Mouse (Mus musculus) heart, embryonic 11.5 days (tissue): ENCODE results near the gene Zfp568. TPM values are rescaled to one million over a fixed set of nuclear protein-coding genes. Genes with fewer than 3 reads are reported as not detected.

ENCODE experiments used
- ATAC-seq: fragments of 200-750 bp; cut with Nextera tagmentation; replicated peaks from 2 replicates; pipeline ENCODE4 v1.8.0; 2017; ENCODE audit warnings: moderate library complexity; ENCODE audit not compliant: insufficient number of reproducible peaks, low FRiP score, low TSS enrichment
- H3K27ac ChIP-seq: fragments of 300-500 bp; sonication (generic); 2 replicates; pipeline ENCODE4 v1.5.1; 2014; ENCODE audit warnings: mild to moderate bottlenecking, low read depth, low read length
- H3K27me3 ChIP-seq: fragments of 300-500 bp; sonication (generic); 2 replicates; pipeline ENCODE4 v1.6.1; 2014; ENCODE audit warnings: mild to moderate bottlenecking, low read length, mixed read lengths; ENCODE audit not compliant: control insufficient read depth, insufficient read depth
- H3K36me3 ChIP-seq: fragments of 300-500 bp; sonication (generic); 2 replicates; pipeline ENCODE4 v1.6.1; 2014; ENCODE audit warnings: mild to moderate bottlenecking, low read length, moderate library complexity, mixed read lengths; ENCODE audit not compliant: control insufficient read depth, insufficient read depth
- H3K4me1 ChIP-seq: fragments of 300-500 bp; sonication (generic); 2 replicates; pipeline ENCODE4 v1.6.1; 2014; ENCODE audit warnings: low read length; ENCODE audit not compliant: control insufficient read depth, insufficient read depth
- H3K4me2 ChIP-seq: fragments of 300-500 bp; sonication (generic); 2 replicates; pipeline ENCODE4 v1.6.1; 2014; ENCODE audit warnings: mild to moderate bottlenecking, moderate library complexity
- H3K4me3 ChIP-seq: fragments of 300-500 bp; sonication (generic); 2 replicates; pipeline ENCODE4 v1.5.1; 2014; ENCODE audit warnings: low read depth, low read length
- H3K9ac ChIP-seq: fragments of 300-500 bp; sonication (generic); 2 replicates; pipeline ENCODE4 v1.6.1; 2014; ENCODE audit warnings: mild to moderate bottlenecking, low read depth, low read length, moderate library complexity
- H3K9me3 ChIP-seq: fragments of 300-500 bp; sonication (generic); replicated peaks from 2 replicates; pipeline ENCODE4 v1.6.1; 2016; ENCODE audit warnings: low read length; ENCODE audit not compliant: control insufficient read depth
- WGBS: fragments of 180-500 bp; shearing (Covaris S2); extraction: QIAGEN DNeasy Blood & Tissue Kit; methylation state at CpG from one replicate; pipeline ENCODE4 v1.1.7; 2014; ENCODE audit not compliant: insufficient replicate concordance; 5-methylcytosine and 5-hydroxymethylcytosine counted together
- polyA plus RNA-seq: library from polyadenylated mRNA; unstranded; fragments of >200 nt; fragmentation: Nextera tagmentation; extraction: Ambion mirVana; gene quantifications from 2 replicates; pipeline ENCODE4 v1.2.1, GENCODE M21; 2014

Gene Zfp568
- polyA plus RNA-seq, 1 experiment from 2014 or later: 30.4 TPM

DNA sequence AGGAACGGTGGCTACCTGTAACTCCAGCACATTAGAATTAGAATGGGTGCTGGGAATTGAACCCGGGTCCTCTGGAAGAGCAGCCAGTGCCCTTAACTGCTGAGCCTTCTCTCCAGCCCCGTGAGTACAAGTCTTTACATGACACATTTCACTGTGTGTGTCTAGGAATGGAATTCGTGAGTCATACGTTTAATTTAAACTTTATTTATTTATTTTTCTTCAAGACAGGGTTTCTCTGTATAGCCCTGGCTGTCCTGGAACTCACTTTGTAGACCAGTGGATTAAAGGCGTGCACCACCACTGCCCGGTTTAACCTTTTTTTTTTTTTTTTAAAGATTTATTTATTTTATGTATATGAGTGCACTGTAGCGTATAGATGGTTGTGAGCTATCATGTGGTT, 11.4 kb downstream of the Zfp568 start:
- Histone ChIP-seq H3K4me1 (no peaks in the 10 kb centered on the region), H3K9me3 (no peaks in the 10 kb centered on the region), H3K27me3 (no peaks in the 10 kb centered on the region), H3K36me3 (peaks cover 58% of the 10 kb centered on the region), H3K27ac (no peak overlapping the region), H3K4me3 (no peak overlapping the region), H3K9ac (no peak overlapping the region), H3K4me2 (no peak overlapping the region)
- no peak for ATAC-seq
- WGBS: 90% methylated on average over 8 of the region's 8 CpGs

DNA sequence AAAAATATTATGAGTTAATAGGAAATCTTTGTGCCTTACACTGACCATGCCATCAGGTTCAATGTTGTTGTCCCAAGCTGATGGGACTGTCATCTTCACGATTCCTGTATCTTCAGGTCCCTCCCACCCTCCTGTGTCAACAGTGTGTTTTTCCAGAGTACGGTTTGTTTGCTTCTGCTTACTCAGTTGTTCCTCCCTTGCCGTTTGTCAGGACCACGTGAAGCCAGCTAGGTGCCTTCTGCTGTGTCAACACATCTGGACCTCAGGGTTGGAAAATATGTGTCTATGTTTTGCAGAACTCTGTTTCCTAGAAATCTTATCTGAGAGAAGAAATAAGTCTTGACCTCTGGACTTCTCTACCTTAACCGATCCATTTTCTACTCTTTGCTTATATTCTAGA, 16.8 kb downstream of the Zfp568 start:
- Histone ChIP-seq H3K27me3 (no peaks in the 10 kb centered on the region), H3K9ac (no peak overlapping the region), H3K4me2 (no peak overlapping the region), H3K4me3 (no peak overlapping the region), H3K27ac (no peak overlapping the region), H3K9me3 (no peaks in the 10 kb centered on the region), H3K4me1 (no peaks in the 10 kb centered on the region), H3K36me3 (peaks cover 37% of the 10 kb centered on the region)
- no peak for ATAC-seq
- WGBS: 71% methylated on average over 5 of the region's 5 CpGs

DNA sequence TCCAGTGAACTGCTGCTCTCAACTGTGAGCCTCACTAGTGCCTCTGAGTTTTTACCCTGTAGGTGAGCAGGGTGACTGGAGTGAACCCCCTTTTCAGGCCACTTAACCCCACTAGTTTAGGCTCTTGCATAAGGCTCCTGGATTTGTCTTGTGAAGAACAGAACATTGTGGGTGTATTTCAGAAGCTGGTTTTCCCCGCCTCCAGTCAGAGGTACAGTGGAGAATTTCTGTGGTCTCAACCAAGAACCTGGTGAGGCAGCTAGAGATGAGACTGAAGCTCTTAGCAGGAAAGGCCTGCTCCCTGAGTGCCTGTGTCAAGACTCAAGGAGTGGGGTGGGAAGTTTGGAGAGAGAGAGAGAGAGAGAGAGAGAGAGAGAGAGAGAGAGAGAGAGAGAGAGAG, 23.8 kb downstream of the Zfp568 start:
- H3K9me3 ChIP-seq: no peaks in the 10 kb centered on the region
- H3K9ac ChIP-seq: no peak overlapping the region
- no peak for ATAC-seq
- no peaks in the 10 kb centered on the region for H3K4me1 ChIP-seq
- peaks cover 16% of the 10 kb centered on the region for H3K36me3 ChIP-seq
- no peak overlapping the region for H3K4me2 ChIP-seq
- 93% methylated on average over 1 of the region's 1 CpGs for WGBS
- no peaks in the 10 kb centered on the region for H3K27me3 ChIP-seq
- H3K4me3 ChIP-seq: no peak overlapping the region
- no peak overlapping the region for H3K27ac ChIP-seq

DNA sequence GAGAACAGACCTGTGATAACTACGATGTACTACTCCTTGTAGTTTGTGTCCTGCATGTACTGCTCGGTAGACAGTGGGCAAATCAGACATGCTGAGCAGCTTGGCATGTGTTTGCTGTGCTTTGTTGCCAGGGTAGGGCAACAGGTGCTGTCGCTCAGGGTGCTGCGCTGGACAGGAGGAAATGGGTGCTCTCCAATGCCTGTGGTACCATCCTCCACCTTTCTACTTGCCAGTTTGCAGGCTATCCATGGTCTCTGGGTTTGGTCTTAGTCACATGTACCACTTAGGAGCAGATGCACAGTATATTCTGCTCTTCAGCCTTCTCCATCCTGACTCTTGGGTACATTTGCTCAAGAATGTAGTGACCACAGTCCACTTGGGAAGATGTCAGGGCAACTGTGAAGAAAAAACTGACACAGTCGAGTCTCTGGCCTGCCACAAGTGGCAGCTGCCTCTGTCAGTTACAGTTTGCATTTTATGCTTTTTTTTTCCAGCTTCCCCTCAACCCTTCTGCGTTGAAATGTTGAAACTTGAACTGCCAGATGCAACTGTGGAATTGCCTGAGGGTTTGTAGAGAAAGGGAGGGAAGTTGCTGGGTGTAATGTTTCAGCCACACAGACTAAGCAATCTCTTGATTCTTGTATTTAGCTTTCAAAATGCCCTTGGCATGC, 24.4 kb downstream of the Zfp568 start:
- 80% methylated on average over 6 of the region's 6 CpGs for WGBS

DNA sequence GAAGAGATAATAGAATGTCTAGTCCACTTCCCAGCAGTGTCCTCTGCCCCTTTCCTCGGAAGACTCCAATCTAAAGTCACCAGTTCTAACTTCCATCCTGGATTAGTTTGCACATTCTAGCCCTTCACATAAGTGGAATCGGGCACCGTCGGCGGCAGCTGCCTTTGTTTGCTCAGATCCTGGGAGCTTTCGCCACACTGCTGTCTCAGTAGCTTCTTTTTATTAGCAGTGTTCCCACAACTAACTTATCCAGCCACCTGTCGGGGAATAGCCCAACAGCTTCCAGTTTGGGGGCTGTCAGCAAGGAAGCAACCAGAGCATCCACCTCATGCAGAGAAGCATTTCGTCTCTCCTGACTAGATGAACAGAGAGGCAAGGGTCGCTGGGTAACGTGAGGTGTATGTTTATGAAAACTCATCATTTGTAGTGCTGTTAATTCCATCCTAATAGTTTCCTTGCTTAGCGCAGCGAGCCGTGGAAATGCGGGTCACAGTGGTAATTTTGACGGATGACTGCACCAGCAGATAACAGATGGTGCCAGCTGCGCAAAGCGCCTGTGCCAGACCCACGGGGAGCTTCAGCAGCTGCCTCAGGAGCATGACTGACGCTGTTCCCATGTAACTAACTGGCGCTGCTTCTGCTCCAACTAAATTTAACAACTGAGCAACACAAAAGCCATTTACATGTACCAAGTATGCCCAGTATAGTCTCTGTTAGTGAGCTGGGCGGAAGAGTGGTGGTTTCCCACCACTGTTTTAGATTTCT, 25.7 kb downstream of the Zfp568 start:
- Histone ChIP-seq H3K4me2 (no peak overlapping the region), H3K9me3 (no peaks in the 10 kb centered on the region), H3K4me1 (no peaks in the 10 kb centered on the region), H3K36me3 (peaks cover 22% of the 10 kb centered on the region), H3K9ac (no peak overlapping the region), H3K27me3 (no peaks in the 10 kb centered on the region), H3K27ac (no peak overlapping the region), H3K4me3 (no peak overlapping the region)
- WGBS: 85% methylated on average over 21 of the region's 21 CpGs
- ATAC-seq: no peak

More for the DNA sequence above, 24.4 kb downstream of the Zfp568 start:
- Histone ChIP-seq H3K27ac (no peak overlapping the region), H3K27me3 (no peaks in the 10 kb centered on the region), H3K4me1 (no peaks in the 10 kb centered on the region), H3K4me3 (no peak overlapping the region), H3K4me2 (no peak overlapping the region), H3K9ac (no peak overlapping the region), H3K36me3 (peaks cover 14% of the 10 kb centered on the region), H3K9me3 (no peaks in the 10 kb centered on the region)
- no peak for ATAC-seq

DNA sequence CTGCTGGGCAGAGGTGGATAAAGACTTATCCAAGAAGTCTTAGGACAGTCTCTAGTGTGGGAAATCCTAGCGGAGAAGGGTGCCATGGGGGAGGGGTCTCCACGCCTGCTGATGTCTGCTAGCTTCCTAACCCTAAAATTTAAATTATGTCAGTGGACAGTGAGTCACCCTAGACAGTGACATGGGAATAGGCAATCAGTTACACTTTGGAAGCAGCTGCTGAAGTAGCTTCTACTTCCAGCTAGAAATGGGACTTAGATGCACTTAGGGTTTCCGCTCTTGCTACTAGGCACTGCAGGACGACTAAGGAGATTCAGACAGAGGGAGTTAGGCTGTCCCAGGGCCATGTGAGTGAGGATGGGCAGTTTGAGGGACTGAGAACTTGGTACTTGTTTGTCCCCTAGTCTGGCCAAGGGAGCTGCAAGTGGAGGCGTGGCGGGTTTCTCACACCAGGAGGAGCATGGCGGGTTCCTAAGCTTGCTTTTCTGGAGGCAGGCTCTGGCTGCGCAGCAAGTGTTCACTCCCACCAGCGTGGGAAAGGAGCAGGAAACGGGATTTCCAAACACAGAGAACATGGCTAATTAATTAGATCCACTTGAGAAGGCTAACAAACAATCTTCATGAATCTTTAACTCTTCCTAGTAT, 26.9 kb downstream of the Zfp568 start:
- H3K9ac ChIP-seq: no peak overlapping the region
- no peak for ATAC-seq
- H3K4me1 ChIP-seq: no peaks in the 10 kb centered on the region
- H3K4me2 ChIP-seq: no peak overlapping the region
- no peaks in the 10 kb centered on the region for H3K27me3 ChIP-seq
- H3K36me3 ChIP-seq: peaks cover 30% of the 10 kb centered on the region
- 86% methylated on average over 10 of the region's 10 CpGs for WGBS
- H3K27ac ChIP-seq: no peak overlapping the region
- no peaks in the 10 kb centered on the region for H3K9me3 ChIP-seq
- no peak overlapping the region for H3K4me3 ChIP-seq

DNA sequence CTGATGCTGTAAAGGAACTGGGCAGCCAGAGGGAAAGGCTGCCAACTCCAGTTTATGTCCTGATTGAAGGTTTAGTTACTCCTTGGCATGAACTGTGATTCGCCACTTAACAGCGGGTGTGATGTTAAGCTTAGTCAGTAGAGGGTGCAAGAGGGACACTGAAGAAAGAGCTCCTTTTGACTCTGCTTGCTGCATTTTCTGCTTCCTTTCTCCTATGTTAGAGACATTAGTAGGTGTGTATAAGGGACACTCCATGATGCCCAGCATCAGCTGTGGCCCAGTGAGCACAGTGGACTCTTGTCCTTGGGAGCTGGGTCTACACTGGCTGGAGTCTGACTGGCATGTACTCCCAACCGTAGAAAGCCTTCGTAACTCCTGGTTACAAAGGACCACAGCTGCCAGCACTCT, 29.2 kb downstream of the Zfp568 start:
- WGBS: 89% methylated on average over 4 of the region's 4 CpGs

DNA sequence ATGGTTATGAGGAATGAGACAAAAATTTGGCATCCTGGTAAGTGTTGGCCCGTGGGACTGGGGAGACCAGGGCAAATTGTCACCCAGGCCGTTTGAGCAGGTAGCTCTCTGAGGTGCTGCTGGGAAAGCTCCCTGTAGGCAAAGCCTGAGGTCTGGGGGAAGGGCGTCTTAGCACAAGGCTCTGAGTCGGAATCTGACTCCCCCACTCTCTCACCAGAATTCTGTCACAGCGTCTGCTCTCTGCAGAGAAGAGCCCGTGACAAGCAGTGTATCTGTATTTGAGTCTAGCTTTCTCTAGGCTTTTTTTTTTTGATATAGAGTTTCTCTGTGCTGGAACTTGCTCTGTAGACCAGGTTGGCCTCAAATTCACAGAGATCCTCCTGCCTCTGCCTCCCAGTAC, 33.5 kb downstream of the Zfp568 start:
- no peak overlapping the region for H3K4me2 ChIP-seq
- no peak overlapping the region for H3K27ac ChIP-seq
- H3K4me1 ChIP-seq: no peaks in the 10 kb centered on the region
- no peak overlapping the region for H3K4me3 ChIP-seq
- H3K27me3 ChIP-seq: no peaks in the 10 kb centered on the region
- H3K9ac ChIP-seq: no peak overlapping the region
- no peak for ATAC-seq
- WGBS: 95% methylated on average over 6 of the region's 6 CpGs
- H3K36me3 ChIP-seq: peaks cover 50% of the 10 kb centered on the region
- H3K9me3 ChIP-seq: no peaks in the 10 kb centered on the region

More for the DNA sequence above, 29.2 kb downstream of the Zfp568 start:
- H3K27me3 ChIP-seq: no peaks in the 10 kb centered on the region
- peaks cover 44% of the 10 kb centered on the region for H3K36me3 ChIP-seq
- no peak overlapping the region for H3K4me2 ChIP-seq
- no peaks in the 10 kb centered on the region for H3K4me1 ChIP-seq
- no peak for ATAC-seq
- H3K27ac ChIP-seq: no peak overlapping the region
- no peaks in the 10 kb centered on the region for H3K9me3 ChIP-seq
- no peak overlapping the region for H3K9ac ChIP-seq
- H3K4me3 ChIP-seq: no peak overlapping the region
